Mouse (Mus musculus) left cerebral cortex, postnatal 4 days (tissue): ENCODE measurements around the gene Akap13. TPM values are rescaled to one million over a fixed set of nuclear protein-coding genes. Genes with fewer than 3 reads are reported as not detected.
"Not testable (repeated sequence)": the region's sequence is repeated elsewhere in the genome, so short reads cannot be mapped to it uniquely, and the experiment has no call there.

Source experiments
- DNase-seq: peaks from one replicate; pipeline ENCODE4 v3.0.0-alpha.2; 2022
- intact Hi-C: fragments of 180-260 bp; cut with DNase I; formaldehyde crosslinking; loops from one replicate; pipeline ENCODE4 v1.15.1; 2025
- total RNA-seq, 2 experiments: library from RNA; stranded (reverse); gene quantifications; 2 replicates each; pipeline ENCODE4 v1.2.3; 2021

Gene Akap13
- total RNA-seq, 2 experiments from 2014 or later = 31.3 to 32.8 TPM

DNA sequence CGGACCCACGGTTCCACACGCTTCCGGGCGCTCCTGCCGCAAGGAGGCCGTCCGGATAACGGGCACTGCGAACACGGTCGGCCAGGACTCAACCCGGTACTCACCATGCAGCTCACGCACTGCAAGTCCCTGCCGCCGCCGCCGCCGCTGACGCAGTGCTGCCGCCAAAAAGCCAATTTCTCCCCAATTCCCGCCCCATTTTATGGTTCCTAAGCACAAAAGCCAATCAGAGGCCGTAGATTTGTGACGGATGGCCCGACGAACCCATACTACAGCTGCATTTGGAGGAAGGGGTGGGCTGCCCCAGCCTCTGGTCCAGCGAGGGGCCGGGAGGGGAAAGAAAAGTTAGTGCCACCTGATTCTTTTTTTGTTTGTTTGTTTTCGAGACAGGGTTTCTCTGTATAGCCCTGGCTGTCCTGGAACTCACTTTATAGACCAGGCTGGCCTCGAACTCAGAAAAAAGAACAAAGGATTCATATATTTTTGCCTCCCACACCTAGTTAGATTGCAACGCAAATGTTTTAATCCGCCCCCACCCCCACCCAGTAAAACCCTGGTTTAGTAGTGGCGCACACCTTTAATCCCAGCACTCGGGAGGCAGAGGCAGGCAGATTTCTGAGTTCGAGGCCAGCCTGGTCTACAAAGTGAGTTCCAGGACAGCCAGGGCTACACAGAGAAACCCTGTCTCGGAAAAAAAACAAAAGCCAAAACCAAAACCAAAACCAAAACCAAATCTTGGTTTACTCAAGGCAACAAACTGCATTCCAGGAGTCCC lies 326.8 kb downstream of the Akap13 start:
- peak; percentile 86 for DNase-seq
- intact Hi-C loops = no loop called here

DNA sequence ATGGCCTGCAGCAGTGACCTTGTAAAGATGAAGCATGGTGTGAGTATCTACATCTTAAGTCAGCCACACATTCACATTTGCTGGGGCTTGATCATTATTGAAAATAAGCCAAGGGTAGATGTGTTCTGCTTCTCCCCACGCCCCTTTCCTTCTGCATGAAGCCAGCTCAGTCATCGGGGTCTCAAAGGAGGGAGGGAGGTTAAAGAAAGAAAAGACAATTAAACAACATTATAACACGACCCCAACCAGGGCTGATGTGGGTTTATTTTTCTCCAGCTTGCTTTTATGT lies 327.3 kb downstream of the Akap13 start:
- intact Hi-C loops = no loop called here
- no peak for DNase-seq

DNA sequence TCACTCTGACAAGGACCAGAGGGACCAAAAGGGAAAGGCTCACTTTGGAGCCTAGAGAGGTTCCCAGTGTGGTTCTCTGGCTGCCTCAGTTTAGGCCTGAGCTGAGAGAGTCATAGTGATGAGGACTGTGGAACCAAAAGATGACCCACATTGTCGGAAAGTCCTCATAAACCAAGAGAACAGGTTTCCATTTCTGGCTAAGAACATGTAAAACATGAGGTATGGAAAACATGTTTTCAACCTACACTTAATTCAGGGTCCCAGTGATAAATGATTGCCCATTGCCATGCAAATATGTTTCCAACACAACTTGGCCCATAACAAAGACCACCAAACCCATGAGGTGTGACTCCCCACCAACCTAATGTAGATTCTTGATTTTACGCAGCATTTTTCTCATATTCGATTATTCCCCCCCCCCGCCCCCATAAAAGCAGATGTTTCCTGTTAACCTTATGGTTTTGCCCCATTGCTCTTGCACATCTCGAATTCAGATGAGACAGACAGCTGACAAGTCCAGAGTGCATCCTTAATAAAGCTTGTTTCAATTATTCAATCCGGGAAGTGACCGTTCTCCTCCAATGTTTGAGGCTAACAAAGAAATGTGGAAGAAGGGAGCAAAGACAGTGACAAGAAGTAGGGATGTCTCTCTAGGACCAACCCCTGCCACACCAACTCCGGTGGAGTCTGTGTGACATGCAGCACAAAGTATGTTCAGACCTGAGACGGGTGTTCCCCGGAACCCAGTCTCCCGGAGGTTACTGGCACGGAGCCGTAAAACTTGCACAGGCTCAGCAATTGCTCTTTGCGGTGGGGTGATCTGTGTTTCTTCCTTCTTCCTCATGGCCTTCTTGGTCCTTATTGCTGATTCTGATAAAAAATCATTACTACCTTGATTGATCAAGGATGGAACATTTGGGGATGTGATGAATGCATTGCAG lies 330.3 kb downstream of the Akap13 start:
- intact Hi-C loops = no loop called here
- DNase-seq = no peak

DNA sequence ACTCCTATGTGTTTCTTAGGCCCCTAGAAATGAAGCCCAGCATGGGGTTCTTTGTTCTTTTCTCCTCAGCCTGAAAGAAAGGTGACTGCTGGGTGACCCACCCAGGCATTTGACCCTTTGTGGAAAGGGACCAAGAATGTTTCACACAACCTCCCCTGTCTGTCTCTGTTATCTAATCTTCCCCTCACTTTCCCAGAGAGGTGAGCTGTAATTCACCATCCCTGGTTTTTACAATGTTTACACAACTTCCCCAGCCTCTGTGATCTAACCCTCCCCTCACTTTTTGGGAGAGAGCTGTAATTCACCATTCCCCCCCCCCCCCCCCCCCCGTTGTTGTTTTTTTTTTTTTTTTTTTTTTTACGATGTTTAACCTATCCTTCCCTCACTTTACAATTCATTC lies 331.5 kb downstream of the Akap13 start:
- DNase-seq = no peak
- intact Hi-C loops = loop anchor here (1.0 kb wide), 1 partner anchor 49 kb away; no protein-coding TSS in a partner anchor

DNA sequence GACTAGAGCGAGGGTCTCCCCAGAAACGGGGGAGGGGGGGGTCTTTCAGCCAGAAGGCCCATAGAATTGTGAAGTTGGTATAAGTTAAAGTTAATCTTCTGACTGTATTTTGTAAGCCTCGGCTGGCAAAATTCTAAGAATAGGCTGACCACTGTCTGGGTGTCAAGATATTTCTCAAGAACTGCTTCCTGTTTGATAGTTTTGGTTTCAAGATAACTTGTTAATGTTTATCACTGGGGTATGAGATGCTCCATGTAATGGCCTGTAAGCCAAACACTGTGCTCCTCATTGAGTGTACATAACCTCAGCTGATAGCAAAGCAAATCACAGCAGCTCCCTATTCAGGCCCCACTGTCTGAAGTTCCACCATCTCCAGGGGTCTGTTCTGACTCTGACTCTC lies 332.0 kb downstream of the Akap13 start:
- DNase-seq = no peak
- intact Hi-C loops = loop anchor here (1.0 kb wide), 1 partner anchor 49 kb away; no protein-coding TSS in a partner anchor

DNA sequence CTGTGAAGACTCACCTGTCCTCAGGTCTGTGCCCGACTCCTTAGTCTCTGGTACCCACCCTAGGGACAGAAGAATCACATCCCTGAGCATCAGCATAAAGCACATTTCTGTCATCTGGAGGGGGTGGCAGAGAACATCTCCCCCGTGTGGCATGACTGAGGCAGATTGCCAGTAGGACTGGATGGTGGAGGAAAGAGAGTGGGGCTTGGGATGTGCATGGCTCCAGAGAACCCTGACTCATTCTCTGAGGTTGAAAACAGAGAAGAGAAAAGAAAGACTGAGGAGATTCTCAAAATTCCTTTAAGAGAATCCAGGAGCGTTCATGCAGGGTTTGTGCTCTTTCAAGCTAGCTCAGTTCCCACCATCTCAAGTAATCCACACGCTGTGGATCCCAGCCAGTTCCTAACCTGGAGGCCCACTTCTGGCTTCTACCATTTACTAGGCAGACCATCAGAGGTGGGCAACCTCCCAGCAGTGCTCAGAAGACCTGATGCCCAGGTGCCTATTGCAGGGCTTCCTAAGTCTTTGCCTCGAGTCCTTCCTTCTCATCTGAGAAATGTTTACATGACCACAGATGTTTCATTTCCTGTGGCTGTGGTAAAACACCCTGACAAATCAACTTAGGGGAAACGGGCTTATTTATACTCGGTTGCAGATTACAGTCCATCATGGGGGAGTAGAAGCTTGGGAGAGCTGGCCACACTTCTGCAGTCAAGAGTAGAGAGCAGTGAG lies 332.9 kb downstream of the Akap13 start:
- DNase-seq, intact Hi-C loops: not testable (repeated sequence)

DNA sequence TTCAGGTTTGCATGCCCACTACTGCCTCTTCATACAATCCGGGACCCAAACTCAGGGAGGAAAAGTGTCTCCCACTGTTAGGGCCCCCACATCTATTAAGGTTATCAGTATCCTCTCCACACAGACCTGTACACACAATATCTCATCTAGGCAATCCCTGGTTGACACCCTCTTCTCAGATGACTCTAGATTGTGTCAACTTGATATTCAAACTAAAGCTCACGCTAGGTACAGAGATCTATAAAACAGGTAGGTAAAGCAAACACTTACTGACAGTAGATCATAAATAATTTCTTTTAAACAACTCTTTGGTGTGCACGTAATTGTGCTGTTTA lies 333.4 kb downstream of the Akap13 start:
- DNase-seq, intact Hi-C loops: not testable (repeated sequence)

DNA sequence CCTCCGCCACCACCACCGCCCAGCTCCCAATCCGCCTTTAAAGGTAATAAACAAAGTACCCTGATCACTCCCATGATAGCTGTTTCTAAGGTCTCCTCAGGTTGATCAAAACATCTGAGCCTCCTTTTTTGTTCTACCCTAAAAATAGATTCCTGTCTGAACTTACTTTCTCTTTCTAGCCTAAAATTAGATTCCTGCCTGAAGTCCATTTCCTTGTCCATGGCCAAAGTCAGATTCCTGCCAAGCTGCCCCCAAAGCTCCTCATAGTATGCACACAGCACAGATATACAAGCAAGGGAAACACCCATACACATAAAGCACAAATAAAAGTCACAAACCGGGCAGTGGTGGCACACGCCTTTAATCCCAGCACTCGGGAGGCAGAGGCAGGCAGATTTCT lies 334.4 kb downstream of the Akap13 start:
- intact Hi-C loops = no loop called here
- no peak for DNase-seq

DNA sequence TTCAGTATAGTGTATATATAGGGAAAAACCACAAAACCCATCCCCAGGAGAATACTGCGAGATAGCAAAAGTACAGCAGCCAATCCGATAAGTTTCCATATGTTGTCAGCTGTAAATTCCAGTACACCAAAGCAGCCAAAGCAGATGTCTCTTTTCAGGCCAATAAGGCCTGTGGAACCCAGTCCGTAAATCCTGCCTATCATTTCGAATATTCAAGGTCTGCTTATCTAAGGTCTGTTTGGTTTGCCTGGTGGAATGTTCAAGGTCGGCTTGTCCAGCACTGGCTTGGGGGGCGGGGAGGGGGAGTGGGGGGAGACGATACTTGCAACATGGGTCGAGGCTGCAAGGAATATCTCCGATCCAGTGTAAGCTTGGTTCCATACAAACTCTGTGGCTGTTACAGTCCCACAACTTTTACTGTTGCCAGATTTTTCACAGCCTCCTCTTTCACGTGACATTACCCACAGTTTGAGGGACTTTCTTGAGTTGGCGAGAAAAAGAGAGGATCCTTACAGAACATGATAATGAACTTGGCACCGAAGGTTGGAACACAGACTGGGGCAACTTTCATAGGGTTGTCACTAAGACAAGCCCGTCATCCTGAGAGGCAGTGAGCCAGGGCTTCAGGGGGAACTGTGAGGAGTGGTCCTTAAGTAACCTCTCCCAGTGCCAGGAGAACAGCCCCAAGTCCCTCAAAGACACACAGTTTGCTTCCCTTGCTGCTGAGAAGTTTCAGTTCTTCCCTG lies 335.9 kb downstream of the Akap13 start:
- intact Hi-C loops, DNase-seq: not testable (repeated sequence)

DNA sequence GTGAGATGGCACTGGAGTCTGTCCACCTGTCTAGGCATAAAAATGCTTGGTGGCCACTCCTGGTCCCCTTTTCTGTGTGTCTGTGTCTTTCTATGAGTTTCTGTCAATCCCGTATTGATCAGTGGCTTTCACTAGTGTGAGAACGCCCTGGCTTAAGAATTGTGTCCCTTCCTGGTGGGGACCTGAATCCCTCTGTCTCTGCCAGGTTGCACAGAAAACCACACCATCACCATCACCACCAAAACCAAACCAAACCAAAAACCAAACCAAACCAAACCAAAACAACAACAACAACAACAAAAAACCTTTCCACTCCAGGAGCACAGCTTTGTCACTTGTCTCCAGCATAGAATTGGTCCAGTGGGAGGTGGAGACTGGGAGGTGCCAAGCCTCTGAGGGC lies 337.8 kb downstream of the Akap13 start:
- no peak for DNase-seq
- intact Hi-C loops = no loop called here

DNA sequence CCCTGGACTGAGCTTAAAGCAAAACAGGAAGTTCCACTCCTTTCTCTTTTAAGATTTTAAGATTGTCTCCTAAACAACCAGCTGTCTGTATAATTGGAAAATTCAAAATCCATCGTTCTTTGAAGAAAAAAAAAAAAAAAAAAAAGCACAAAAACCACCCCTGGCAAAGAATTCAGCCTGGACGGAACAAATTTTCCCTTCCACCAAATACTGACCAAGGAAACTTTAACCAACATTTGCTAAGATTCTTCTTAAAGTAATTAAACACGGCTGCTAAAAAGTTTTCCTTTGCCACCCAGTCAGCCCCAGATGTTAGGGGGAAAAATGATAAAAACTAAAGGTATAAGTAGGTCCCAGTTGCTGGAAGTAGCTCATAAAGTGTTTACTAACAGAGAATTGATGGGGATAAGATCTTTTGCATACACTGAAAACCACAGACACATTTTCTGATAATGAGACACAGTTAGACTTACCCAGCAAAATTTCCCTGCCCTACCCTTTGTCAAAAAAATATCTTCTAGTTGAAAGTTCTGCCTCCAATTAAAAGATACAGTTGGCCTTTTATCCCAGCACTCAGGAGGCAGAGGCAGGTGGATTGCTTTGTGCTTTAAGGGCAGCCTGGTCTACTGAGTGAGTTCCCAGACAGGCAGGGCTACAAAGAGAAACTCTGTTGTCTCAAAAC lies 338.5 kb downstream of the Akap13 start:
- DNase-seq = no peak
- intact Hi-C loops = no loop called here

DNA sequence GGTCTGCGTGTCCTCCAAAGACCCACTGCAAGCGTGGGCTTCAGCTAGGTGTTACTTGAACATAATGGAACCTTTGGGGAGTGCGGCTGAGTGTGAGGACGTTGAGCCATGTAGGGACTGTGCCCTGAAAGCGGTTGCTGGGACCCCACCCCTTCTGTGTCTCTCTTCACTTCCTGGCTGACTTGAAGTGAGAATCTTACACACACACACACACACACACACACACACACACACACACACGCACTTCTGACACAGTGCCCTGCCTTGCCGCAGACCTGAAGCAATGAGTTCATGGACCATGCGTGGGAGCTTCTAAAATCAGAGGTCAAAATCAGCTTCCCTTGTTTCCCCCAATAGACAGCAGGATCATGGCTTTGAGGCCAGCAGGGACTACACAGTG lies 339.8 kb downstream of the Akap13 start:
- no peak for DNase-seq
- intact Hi-C loops = no loop called here

DNA sequence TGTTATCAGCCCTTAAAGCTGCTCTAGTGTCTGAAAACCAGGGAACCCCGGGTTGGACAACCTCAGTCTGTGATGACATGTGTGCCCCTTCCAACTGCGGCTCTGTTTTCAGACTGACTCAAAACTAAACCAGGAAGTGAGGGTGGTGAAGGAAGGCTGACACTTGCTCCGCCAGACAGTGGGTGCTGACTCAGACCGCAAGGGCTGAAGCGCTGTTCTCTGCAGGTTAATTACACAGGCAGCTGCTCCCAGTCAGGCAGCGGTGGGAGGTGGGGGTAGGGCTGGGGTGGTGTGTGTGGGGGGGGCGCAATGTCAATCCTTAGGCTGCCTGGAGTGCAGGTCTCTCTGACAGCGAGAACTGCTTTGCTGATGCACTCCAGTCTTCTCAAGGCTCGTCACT lies 341.1 kb downstream of the Akap13 start:
- DNase-seq = no peak
- intact Hi-C loops = no loop called here

DNA sequence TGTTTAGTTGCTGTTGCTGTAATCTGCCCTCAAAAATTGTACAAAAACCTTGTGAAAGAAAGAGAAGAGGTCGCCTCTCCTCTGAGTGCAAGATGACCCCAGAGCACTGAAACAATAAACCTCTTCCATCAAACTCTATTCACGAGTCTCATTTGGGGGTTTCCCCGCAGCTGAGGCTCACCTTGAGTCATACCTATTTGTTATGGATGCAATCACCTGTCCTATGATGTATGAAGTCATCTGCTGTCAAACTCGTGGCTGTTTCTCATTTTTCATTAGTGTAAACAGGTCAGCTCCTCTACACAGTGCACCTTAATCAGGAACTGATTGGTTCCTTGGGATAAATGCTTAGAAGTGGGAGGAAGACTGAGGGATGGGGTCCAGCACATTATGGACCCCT lies 345.2 kb downstream of the Akap13 start:
- no peak for DNase-seq
- intact Hi-C loops = no loop called here

DNA sequence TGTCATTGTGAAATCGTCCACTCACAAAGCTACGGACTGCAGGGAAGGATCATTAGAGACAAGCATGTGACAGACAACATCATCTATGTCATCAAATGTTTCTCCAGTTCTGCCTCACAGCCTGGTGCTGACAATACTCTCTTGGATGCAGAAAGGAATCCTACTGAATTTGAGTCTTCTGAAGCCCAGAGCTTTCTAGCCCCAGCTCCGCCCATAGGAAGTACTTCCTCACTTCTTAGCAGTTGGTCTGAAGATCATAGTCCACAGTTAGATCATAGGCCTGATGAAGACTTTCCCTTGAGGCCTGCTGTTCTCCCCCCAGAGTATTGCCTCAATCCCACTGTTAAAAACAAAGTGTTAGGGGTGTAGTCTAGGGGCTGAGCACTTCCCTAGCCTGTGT lies 345.7 kb downstream of the Akap13 start:
- no peak for DNase-seq
- intact Hi-C loops = no loop called here

DNA sequence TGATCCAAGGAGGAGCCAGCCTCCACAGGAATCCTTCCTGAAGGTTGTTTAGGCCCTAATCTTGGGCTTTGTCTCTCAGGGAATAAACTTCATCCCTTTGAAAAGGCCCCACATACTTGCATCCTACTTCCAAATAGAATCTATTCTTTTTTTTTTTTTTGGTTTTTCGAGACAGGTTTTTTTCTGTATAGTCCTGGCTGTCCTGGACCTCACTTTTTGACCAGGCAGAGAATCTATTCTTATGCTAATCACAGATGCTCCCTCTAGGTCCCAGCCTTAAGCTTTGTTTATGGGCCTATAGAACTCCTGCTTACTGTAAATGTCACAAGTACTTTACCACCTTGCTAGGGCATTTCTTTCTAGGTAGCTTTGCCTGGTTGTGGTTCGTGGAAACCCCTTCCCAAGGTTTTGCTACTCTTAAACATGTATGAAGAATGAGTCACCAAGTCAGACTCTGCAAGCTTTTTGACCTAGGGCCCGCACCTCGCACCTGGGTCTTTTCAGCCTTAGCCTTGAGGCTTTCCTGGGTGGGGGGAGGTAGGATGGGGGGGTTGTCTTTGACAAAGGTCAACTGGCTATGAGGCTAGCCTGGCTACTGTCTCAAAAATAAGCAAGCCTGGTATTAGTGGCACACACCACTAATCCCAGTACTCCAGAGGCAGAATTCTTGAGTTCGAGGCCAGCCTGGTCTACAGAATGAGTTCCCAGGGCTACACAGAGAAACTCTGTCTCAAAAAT lies 346.5 kb downstream of the Akap13 start:
- no peak for DNase-seq
- intact Hi-C loops = no loop called here

DNA sequence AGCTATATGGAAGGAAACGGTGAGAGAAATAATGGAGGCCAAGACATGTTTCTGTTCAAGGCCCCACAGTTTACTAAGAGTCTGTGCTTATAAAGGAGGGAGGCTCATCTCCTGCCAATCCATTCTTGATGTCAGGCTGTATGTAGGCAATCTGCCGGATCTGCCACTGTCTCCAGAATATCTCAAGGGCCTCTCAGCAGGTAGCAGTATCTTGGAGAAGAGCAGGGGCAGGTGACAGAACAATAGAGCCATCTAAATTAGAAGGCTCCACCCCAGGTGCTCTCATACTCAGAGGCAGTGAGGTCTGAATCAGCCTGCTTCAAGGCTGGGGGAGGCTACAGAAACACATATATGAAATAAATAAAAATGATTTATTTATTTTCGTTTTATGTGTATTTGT lies 347.6 kb downstream of the Akap13 start:
- intact Hi-C loops = no loop called here
- no peak for DNase-seq
